Mouse (Mus musculus) ES-Bruce4 (cell line): ENCODE results near the gene Ahr.

ENCODE experiments used
- CTCF ChIP-seq: IDR thresholded peaks from one replicate; pipeline ENCODE4 v1.8.1; 2011; ENCODE audit warnings: low read depth, low read length
- POLR2A ChIP-seq: IDR thresholded peaks from one replicate; pipeline ENCODE4 v1.8.1; 2011; ENCODE audit warnings: low read length; ENCODE audit not compliant: insufficient read depth

DNA sequence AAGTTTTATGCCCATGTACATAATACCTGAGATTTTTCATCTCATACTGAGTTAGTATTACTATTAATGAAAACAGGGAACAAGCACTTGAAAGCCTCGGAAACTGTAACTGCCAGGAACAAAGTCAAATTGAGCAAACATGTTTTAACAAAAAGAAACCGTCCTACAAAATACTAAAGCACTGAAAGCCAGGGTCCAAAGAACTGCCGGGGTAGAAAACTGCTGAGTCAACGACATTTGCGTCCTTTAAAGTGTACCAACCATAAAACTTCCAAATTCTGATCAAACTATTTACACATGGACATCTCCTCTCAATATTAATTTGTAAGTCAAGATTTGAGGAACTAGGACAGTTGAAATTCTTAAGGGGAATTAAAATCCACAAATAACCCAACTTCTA, 1.7 kb downstream of the Ahr start:
- TF ChIP-seq CTCF (no peak), POLR2A (no peak)
